Comparison of ENCODE assay signal across 16 mouse cellular contexts in genomic region chr16:78121668-78122067, GRCm38 (mm10).
"Had no signal": no experiment of that assay in that cellular context is flagged by ENCODE, and none has a peak within 500 bp of the region (broad histone marks: within the 10 kb centered on the region; RNA-seq: fewer than 3 reads in every experiment).

No protein-coding gene starts in this region.

- H3K27ac ChIP-seq: neural tube, embryonic 13.5 days; neural tube, embryonic 15.5 days; stomach, embryonic 15.5 days; stomach, postnatal 0 days had no signal

- H3K9me3 ChIP-seq: neural tube, embryonic 13.5 days; neural tube, embryonic 15.5 days; stomach, embryonic 15.5 days had no signal

- H3K4me3 ChIP-seq: neural tube, embryonic 13.5 days; neural tube, embryonic 15.5 days; stomach, embryonic 15.5 days had no signal

- H3K4me1 ChIP-seq: neural tube, embryonic 13.5 days; neural tube, embryonic 15.5 days; stomach, embryonic 15.5 days had no signal

- H3K27me3 ChIP-seq: neural tube, embryonic 13.5 days; neural tube, embryonic 15.5 days; stomach, embryonic 15.5 days had no signal

- H3K36me3 ChIP-seq: neural tube, embryonic 13.5 days; neural tube, embryonic 15.5 days; stomach, embryonic 15.5 days had no signal

- H3K4me2 ChIP-seq: neural tube, embryonic 13.5 days; neural tube, embryonic 15.5 days; stomach, embryonic 15.5 days had no signal

- DNase-seq: retina, postnatal 1 day; right cerebral cortex, adult 18-20 months; right cerebral cortex, postnatal 14 days; right cerebral cortex, postnatal 25 days; right cerebral cortex, postnatal 4 days; spleen, adult 18-20 months; thymus, adult 18-20 months; thymus, adult 2 months; thymus, postnatal 14 days; thymus, postnatal 25 days; thymus, postnatal 36 days; thymus, postnatal 4 days had no signal

- H3K9ac ChIP-seq: neural tube, embryonic 13.5 days; neural tube, embryonic 15.5 days; stomach, embryonic 15.5 days had no signal
